Mouse (Mus musculus): ENCODE data around the gene Ssc4d.

- no peak for TF ChIP-seq CTCF (IDR thresholded peaks at IDR 0.05)
- TF ChIP-seq EP300 (IDR thresholded peaks at IDR 0.05), result no peak
Measured at GRCm38 (mm10) chr5:136001222-136001621, 26.9 kb upstream of the Ssc4d start.
